Mouse (Mus musculus) limb, embryonic 14.5 days (tissue): Measurements from ENCODE around the gene Wdr11. TPM values are rescaled to one million over a fixed set of nuclear protein-coding genes. Genes with fewer than 3 reads are reported as not detected.

Source experiments
- ATAC-seq: fragments of 200-750 bp; cut with Nextera tagmentation; 2 replicates; pipeline ENCODE4 v1.8.0; 2017; ENCODE audit warnings: low read depth, moderate number of reproducible peaks, moderate TSS enrichment; ENCODE audit not compliant: low FRiP score
- DNase-seq: peaks from one replicate; pipeline ENCODE4 v3.0.0-alpha.2; 2015; ENCODE audit warnings: low spot score
- H3K27ac ChIP-seq: fragments of 300-500 bp; sonication (generic); replicated peaks from 2 replicates; pipeline ENCODE4 v1.5.1; 2014; ENCODE audit warnings: low read depth, mild to moderate bottlenecking, low read length, moderate library complexity, mixed read lengths
- H3K27me3 ChIP-seq: fragments of 300-500 bp; sonication (generic); 2 replicates; pipeline ENCODE4 v1.6.1; 2014; ENCODE audit warnings: low read length, mixed read lengths; ENCODE audit not compliant: control insufficient read depth, insufficient read depth
- H3K36me3 ChIP-seq: fragments of 300-500 bp; sonication (generic); 2 replicates; pipeline ENCODE4 v1.6.1; 2014; ENCODE audit warnings: mild to moderate bottlenecking, low read length, moderate library complexity, mixed read lengths; ENCODE audit not compliant: control insufficient read depth, insufficient read depth
- H3K4me1 ChIP-seq: fragments of 300-500 bp; sonication (generic); 2 replicates; pipeline ENCODE4 v1.6.1; 2014; ENCODE audit warnings: antibody characterized with exemption, low read length, mixed read lengths; ENCODE audit not compliant: control insufficient read depth, insufficient read depth
- H3K4me2 ChIP-seq: fragments of 300-500 bp; sonication (generic); replicated peaks from 2 replicates; pipeline ENCODE4 v1.6.1; 2014; ENCODE audit warnings: low read depth, mild to moderate bottlenecking, low read length, moderate library complexity; ENCODE audit not compliant: severe bottlenecking
- H3K4me3 ChIP-seq: fragments of 300-500 bp; sonication (generic); replicated peaks from 2 replicates; pipeline ENCODE4 v1.5.1; 2014; ENCODE audit warnings: low read length
- H3K9ac ChIP-seq: fragments of 300-500 bp; sonication (generic); 2 replicates; pipeline ENCODE4 v1.6.1; 2014; ENCODE audit warnings: mild to moderate bottlenecking, low read depth, low read length, moderate library complexity; ENCODE audit not compliant: severe bottlenecking
- H3K9me3 ChIP-seq: fragments of 300-500 bp; sonication (generic); 2 replicates; pipeline ENCODE4 v1.6.1; 2016; ENCODE audit warnings: low read length; ENCODE audit not compliant: control insufficient read depth
- POLR2A ChIP-seq: fragments of 200-500 bp; IDR thresholded peaks from 2 replicates; pipeline ENCODE4 v1.8.0; 2012; ENCODE audit warnings: inconsistent platforms, mild to moderate bottlenecking, moderate library complexity, borderline replicate concordance; ENCODE audit not compliant: insufficient read depth, insufficient read length; ENCODE audit errors: extremely low read depth
- WGBS: fragments of 180-500 bp; shearing (Covaris S2); extraction: QIAGEN DNeasy Blood & Tissue Kit; methylation state at CpG from one replicate; pipeline ENCODE4 v1.1.7; 2014; 5-methylcytosine and 5-hydroxymethylcytosine counted together
- polyA plus RNA-seq, 2 experiments: library from polyadenylated mRNA; depleted of rRNA in 1 of 2; stranded (reverse) in 1 of 2; unstranded in 1 of 2; fragments of >200 nt; fragmentation: Nextera tagmentation in 1 of 2; extraction: Ambion mirVana in 1 of 2; gene quantifications; 2 replicates each; pipeline versions ENCODE4 v1.2.1 to v1.2.3; 2012 to 2014

Wdr11 gene
- polyA plus RNA-seq, 2 experiments: 38.1 to 47.0 TPM

DNA sequence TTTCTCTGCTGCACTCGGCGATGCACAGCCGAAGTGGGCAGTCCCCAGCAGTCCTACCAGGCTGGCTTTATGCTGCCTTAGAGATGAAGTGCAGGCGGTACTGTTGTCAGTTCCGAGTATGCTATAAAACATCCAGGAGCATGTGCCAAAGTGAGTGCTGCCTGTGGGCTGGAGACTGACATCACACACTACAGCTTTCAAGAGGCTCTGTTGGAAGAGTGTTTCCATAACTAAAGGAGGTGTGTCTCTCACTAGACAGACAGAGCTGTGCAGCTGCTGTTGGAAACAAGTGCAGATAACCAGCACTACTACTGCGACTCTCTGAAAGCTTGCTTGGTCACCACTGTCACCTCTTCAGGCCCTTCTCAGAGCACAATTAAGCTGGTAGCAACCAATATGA lies 39.8 kb downstream of the Wdr11 start:
- H3K4me3 ChIP-seq: no peak overlapping the region
- ATAC-seq: no peak
- H3K9me3 ChIP-seq: no peaks in the 10 kb centered on the region

DNA sequence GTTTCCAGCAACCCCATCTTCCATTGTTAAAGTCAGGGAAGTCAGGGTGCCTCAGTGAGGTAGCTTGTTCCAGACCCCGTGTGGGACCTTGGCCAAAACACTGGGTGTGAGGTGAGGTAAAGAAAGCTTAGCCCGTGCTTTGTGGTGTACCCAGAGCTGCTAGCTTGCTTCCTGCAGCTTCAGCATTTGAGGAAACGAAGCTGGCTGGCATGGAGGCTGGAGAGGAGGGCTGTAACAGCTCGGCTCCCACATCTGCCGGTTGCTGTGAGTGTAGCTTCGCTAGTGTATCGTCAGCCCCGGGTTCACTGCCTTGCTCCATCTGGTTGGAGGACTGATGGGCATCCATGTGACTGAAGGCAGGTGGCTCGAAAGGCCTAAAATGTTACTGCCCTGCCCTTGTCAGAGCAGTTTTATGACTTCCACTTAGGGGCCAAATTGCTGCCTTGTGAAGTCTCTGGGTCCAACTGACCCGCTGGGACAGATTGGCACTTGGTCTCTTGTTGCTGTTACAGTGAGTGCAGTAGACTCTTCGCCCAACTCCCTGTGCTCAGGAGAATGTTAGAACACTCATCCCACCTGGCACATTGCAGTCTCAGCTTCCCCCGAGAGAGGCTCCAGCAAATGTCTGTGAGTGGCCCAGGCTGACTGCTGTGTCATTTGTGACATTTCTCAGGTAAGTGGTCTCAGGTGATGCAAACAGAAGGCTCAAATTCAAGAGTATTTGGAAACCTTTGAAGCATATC lies 44.4 kb downstream of the Wdr11 start:
- no peaks in the 10 kb centered on the region for H3K4me1 ChIP-seq
- H3K4me3 ChIP-seq: no peak overlapping the region
- no peak for TF ChIP-seq POLR2A
- DNase-seq (no peak), ATAC-seq (no peak)
- H3K27me3 ChIP-seq: no peaks in the 10 kb centered on the region
- no peak overlapping the region for H3K4me2 ChIP-seq
- H3K9ac ChIP-seq: no peak overlapping the region
- peaks cover 55% of the 10 kb centered on the region for H3K36me3 ChIP-seq
- WGBS: 63% methylated on average over 12 of the region's 12 CpGs
- H3K9me3 ChIP-seq: no peaks in the 10 kb centered on the region
- no peak overlapping the region for H3K27ac ChIP-seq

More for the DNA sequence above, 39.8 kb downstream of the Wdr11 start:
- H3K27ac ChIP-seq: no peak overlapping the region
- no peaks in the 10 kb centered on the region for H3K27me3 ChIP-seq
- H3K36me3 ChIP-seq: peaks cover 76% of the 10 kb centered on the region
- DNase-seq: no peak
- H3K4me1 ChIP-seq: no peaks in the 10 kb centered on the region
- H3K9ac ChIP-seq: no peak overlapping the region
- no peak for TF ChIP-seq POLR2A
- WGBS: 91% methylated on average over 6 of the region's 6 CpGs
- H3K4me2 ChIP-seq: no peak overlapping the region

GRCm38 (mm10) chr7:129636992-129637391 lies 45.3 kb downstream of the Wdr11 start:
- Histone ChIP-seq H3K27ac (no peak overlapping the region), H3K4me1 (no peaks in the 10 kb centered on the region), H3K27me3 (no peaks in the 10 kb centered on the region), H3K36me3 (peaks cover 46% of the 10 kb centered on the region), H3K4me3 (no peak overlapping the region), H3K9ac (no peak overlapping the region), H3K4me2 (no peak overlapping the region), H3K9me3 (no peaks in the 10 kb centered on the region)
- DNase-seq (no peak), ATAC-seq (no peak)
- no peak for TF ChIP-seq POLR2A
- WGBS: 53% methylated on average over 9 of the region's 9 CpGs

DNA sequence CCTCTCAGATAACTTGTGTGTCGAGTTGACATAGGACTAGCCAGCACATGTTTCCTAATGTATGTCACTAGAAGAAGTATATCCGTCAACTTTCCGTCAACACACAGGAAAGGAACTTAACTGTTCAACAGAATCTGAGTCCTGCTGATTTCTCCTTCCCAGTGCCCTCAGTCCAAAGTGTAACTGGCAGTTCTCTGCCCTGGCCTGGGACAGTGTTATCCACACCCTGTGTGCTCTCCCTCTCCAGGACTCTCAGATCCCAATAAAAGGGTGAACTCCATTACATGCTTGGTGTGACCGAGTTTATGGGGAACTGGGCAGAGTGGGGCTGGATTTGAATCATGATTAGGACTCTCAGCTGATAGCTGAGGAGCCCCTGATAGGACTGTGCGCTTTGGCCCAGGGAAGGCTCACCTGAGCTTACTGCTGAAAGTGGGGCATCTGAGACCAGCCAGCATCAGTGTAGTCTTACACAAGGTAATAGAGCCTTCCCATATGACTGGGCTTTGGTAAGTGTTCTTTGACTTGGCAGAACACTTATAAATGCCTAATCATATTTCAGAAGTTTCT lies 46.3 kb downstream of the Wdr11 start:
- Histone ChIP-seq H3K9me3 (no peaks in the 10 kb centered on the region), H3K9ac (no peak overlapping the region), H3K27me3 (no peaks in the 10 kb centered on the region), H3K4me3 (no peak overlapping the region), H3K4me1 (no peaks in the 10 kb centered on the region), H3K27ac (no peak overlapping the region), H3K36me3 (peaks cover 36% of the 10 kb centered on the region), H3K4me2 (no peak overlapping the region)
- WGBS: 64% methylated on average over 5 of the region's 5 CpGs
- TF ChIP-seq POLR2A: no peak
- no peak for ATAC-seq
- no peak for DNase-seq

DNA sequence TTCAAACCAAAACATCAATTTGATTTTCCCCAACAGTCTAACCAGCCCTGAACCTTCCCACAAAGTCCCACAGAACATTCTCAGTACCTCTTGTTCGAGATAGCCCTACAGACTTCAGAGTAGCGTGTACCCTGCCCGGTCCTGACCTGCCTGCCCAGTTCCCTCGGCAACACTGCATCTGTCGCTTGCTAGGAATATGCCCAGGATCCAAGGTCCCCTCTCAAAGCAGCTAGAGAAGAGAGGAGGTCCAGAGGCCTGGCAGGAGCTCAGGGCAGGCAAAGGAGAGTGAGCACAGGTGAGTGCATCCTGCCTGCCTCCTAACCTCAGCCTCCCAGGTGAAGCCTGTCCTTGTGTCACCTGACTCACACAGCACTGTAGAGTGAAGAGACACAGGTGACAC lies 47.3 kb downstream of the Wdr11 start:
- DNase-seq (no peak), ATAC-seq (no peak)
- Histone ChIP-seq H3K9ac (no peak overlapping the region), H3K4me3 (no peak overlapping the region), H3K4me2 (no peak overlapping the region), H3K9me3 (no peaks in the 10 kb centered on the region), H3K36me3 (peaks cover 25% of the 10 kb centered on the region), H3K27ac (no peak overlapping the region), H3K27me3 (no peaks in the 10 kb centered on the region), H3K4me1 (no peaks in the 10 kb centered on the region)
- 95% methylated on average over 5 of the region's 5 CpGs for WGBS
- no peak for TF ChIP-seq POLR2A
